Mouse (Mus musculus) layer of hippocampus, adult 9-11 months (tissue): ENCODE results near the gene Proz.

Experiments
- DNase-seq: peaks from one replicate; pipeline ENCODE4 v3.0.0; 2022

Proz gene

DNA sequence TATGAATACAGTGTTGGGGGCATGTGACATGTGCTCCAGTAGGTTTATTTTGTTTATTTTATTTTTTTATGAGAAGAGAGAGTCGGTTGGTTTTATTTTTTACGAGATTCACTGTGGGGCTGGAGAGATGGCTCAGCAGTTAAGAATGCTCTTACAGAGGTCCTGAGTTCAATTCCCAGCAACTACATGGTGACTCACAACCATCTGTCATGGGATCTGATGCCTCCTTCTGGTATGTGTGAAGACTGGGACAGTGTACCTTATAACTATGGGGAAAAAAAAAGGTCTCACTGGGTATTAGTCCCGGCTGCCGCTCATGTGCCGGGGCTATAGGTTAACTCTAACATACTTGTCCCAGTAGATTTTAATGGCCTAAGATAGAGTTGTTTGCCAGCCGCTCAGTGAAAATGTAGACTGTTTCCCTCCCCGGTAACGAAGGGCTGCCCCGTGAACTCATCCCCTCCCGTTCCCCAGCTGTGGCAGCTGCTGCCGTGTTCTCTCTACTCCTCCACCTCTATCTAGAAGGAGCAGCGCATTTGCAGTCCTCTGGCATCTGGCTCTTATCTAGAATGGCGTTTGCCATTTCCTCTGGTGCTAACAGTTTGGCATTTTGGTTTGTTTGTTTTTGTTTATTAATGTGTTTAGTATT, 47.4 kb downstream of the Proz start:
- DNase-seq: no peak

DNA sequence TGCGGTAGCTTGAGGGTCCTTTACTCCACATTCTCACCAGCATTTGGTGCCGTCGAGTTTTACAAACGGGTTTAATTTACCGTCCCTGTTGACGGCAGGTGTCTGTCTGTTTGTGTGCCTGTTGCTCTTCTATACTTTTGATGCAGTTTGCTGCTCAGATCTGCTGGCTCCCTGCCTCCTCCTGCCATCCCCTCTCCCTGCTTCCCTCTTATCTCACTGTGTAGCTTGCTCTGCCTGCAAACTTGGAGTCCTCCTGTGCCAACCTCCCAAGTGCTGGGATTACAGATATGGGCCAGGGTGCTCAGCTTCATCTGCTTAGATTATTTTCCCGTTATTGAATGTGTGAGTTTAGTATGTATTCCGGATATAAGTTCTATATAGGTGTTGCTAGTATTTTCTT, 48.3 kb downstream of the Proz start:
- no peak for DNase-seq

DNA sequence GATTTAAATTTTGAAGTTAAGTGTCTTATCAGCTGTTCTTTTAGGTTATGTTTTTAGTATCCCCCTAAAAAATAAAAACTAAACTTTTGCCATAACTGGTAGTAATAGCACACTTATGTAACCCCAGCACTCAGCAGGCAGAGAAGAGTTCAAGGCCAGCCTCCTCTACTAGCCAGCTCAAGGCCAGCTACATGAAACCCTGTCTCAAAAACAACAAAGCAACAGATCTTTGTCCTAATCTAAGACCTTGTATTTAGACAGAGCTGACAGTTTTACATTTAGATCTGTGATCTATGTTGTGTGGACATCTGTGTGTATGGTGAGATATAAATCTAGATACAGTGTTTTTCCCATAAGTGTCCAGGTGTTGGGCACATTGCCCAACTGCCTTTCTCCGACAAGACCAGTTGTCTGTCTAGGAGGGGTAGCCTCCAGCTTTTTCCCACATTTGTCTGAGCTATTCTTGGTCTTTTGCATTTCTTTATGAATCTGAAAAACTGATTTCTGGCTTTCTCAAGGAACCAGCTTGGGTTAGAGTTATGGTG, 48.8 kb downstream of the Proz start:
- no peak for DNase-seq

DNA sequence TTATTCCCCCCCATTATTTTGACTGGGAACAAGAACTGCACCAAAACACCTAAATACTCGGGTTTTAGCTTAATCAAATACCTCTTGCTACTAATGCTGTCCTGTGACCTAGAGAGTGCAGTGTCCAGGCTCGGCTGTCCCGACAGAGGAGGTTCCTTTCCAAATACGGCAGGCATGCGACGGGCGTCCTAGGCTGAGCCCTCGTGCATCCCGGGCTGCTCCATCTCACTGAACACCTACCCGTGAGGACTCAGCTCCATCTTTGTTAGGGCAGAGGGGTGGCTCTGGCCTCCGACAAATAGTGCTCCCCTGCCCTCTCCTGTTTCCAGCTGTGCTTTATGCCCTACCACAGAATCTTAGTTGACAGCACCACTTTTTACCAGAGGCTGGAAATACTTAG, 51.2 kb downstream of the Proz start:
- no peak for DNase-seq

DNA sequence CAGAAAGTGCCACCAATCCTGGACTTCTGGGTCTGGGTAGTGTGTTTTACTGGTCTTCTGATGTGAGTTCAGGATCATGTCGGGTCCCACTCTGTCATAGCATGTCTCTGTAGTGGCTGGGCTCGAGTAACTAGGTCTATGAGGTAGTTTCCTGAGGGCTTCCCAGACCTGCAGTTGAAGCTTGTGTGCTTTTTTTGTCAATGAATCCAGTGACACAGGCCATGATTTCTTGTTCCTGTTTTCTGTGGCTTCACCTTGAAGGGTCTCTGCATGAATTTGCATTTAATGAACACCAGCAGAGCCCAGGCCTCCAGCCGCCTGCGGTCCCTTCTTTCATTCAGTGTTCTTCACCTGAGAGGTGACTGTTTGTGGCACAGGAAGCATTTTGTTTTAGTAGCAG, 52.5 kb downstream of the Proz start:
- DNase-seq: no peak

DNA sequence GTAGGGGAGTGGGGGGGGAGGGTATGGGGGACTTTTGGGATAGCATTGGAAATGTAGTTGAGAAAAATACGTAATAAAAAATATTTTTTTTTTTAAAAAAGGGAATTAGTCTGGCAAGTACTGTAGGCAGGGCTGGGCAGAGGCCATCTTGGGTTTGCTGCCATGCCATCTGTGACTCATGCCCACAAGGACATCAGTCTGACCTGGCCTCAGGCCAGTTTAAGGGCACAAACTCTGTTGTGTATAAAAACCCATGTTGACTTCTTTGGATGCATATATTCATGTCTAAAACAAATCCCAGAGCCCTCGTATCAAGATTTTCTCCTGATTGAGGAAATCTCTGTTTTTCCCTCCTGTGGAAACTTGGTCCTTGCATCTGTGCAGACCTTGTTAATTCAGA, 56.4 kb downstream of the Proz start:
- DNase-seq: no peak

DNA sequence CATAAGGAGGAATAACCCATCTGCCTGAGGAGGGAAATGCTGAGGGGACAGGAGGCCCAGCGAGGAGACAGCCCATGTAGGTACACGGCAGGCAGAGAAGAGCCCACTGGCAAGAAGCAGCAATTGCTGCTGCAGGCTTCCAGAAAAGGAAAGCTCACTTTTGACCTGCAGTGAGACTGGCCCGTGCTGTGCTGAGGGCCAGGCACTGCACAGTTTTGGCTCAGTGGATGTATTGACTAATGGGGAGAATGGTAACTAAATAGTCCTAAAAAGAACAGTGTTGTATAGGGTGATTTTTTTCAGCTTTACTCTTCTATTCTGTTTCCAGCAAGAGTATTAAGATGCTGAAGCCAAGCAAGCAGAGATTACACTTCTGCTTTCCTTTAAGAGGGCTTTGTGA, 57.8 kb downstream of the Proz start:
- no peak for DNase-seq

DNA sequence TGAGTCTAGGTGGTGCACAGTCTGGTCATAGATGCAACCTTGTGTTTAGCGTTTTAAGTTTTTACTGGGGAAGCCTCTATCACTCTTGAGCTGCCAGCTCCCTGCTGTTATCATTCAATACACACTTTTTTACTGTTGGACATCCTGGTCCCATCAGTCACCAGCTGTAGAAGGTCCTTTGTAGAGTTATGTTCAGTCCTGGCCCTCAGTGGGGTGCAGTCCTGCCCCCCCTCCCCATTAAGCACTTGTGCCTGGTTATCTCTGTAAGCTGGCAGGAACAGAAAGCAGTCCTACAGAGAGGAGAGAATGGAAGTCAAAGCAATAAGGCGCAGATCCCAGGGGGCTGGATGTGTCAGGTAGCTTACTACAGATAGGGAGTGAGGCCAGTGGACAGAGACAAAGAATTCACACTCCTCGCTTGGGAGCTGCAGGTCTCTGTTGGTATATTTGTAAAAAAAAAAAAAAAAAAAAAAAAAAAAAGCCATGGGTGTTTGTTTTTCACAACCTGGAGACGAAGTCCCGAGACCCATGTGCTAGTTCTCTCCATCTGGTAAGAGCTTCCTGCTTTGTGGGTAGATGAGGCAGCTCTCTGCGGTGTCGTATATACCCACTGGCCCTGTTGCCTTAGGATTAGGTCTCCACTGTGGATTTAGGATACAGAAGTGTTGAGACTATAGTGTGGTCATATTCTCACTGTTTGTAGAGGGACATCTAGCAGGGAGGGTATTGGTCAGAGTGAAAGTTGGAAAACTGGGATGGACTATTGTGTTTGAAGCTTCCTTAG, 60.4 kb downstream of the Proz start:
- no peak for DNase-seq

DNA sequence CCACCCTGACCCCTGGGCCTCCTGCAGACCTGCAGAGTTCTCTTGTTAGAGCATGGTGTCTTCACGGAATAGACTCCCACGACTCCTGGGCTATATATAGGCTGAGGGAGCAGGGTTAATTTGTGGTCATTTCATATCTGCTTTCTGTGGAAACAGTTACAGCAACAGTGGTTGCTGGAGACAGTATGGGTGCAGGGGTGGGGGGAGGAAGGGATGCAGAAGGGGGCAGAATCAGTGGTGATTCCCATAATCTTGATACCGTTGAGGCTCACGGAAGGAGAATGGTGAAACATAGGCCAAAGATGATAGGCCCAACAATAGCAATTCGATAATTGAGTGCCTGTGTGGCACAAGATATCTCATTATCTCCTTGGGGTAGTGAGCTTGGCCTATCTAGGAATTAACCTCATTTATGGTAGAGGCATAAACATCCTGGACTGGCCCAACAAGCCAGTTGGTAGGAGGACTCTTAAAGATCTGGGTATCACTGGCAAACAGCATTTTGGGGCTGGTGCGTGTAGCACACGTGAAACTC, 62.2 kb downstream of the Proz start:
- DNase-seq: no peak

DNA sequence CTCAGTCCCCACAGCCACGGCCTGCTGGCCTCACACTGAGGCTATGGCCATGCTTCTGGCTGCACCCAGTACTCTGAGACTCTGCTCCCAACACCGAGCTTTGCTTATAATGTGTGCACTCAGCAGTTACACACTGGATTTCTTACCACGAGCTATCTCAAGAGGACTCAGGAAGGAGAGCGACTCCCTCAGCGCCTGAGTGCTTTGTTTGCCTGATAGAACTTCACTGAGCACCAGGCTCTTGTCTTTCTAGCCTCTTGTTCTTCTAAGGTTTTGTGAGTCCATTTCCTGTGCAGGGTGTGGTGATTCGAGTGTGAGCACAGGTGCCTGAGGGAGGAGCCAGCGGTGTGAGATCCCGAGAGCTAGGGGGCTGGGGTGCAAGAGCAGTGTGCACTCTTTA, 64.2 kb downstream of the Proz start:
- no peak for DNase-seq
